14 mouse cellular contexts compared by ENCODE assay signal in genomic region chr13:60179641-60180040, GRCm38 (mm10).
"Had no signal": no experiment of that assay in that cellular context is flagged by ENCODE, and none has a peak within 500 bp of the region (broad histone marks: within the 10 kb centered on the region; RNA-seq: fewer than 3 reads in every experiment).

No protein-coding gene starts in this region.

- H3K9me3 ChIP-seq: limb, embryonic 15.5 days; liver, embryonic 12.5 days; midbrain, embryonic 10.5 days had no signal

- DNase-seq: kidney, adult 9 months; kidney, postnatal 36 days; layer of hippocampus, adult 9-11 months; left cerebral cortex, postnatal 4 days; lung, embryonic 14.5 days; lung, postnatal 10 days; lung, postnatal 4 days; right cerebral cortex, postnatal 25 days; thymus, postnatal 4 days had no signal

- H3K36me3 ChIP-seq: limb, embryonic 15.5 days; liver, embryonic 12.5 days; neural tube, embryonic 13.5 days had no signal

- H3K4me3 ChIP-seq: limb, embryonic 15.5 days; liver, embryonic 12.5 days; midbrain, embryonic 10.5 days; neural tube, embryonic 13.5 days had no signal

- H3K9ac ChIP-seq: limb, embryonic 15.5 days; liver, embryonic 12.5 days; lung, embryonic 14.5 days; neural tube, embryonic 13.5 days had no signal

- H3K27ac ChIP-seq: liver, embryonic 12.5 days; neural tube, embryonic 13.5 days had no signal

- ATAC-seq: liver, embryonic 12.5 days; midbrain, embryonic 16.5 days had no signal

- H3K4me2 ChIP-seq: limb, embryonic 15.5 days; liver, embryonic 12.5 days; lung, embryonic 14.5 days; neural tube, embryonic 13.5 days had no signal

- H3K27me3 ChIP-seq: limb, embryonic 15.5 days; neural tube, embryonic 13.5 days had no signal
